Mouse (Mus musculus) thymus, adult 2 months (tissue): ENCODE measurements at regions not wholly inside any gene's neighbourhood (a gene's known extent, or its start where the extent isn't known, plus 50 kb on each side); places are given as distances from the start of the nearest gene placed in this dataset.

ENCODE experiments used
- CTCF ChIP-seq: fragments of 200-500 bp; IDR thresholded peaks from 2 replicates; pipeline ENCODE4 v1.5.1; 2012; ENCODE audit warnings: mild to moderate bottlenecking, control low read depth, low read length, moderate library complexity, borderline replicate concordance; ENCODE audit not compliant: control insufficient read depth, poor library complexity, insufficient read depth; ENCODE audit errors: extremely low read depth
- POLR2A ChIP-seq: fragments of 200-500 bp; IDR thresholded peaks from 2 replicates; pipeline ENCODE4 v1.6.1; 2012; ENCODE audit warnings: mild to moderate bottlenecking, low read length, control low read depth, moderate library complexity; ENCODE audit not compliant: control insufficient read depth, poor library complexity, insufficient read depth; ENCODE audit errors: extremely low read depth

- TF ChIP-seq CTCF: no peak
- TF ChIP-seq POLR2A: no peak
Observed at GRCm38 (mm10) chr3:21728019-21728418, 348.4 kb upstream of the Tbl1xr1 start.
